Mouse (Mus musculus): ENCODE measurements around the gene Ina. TPM values are rescaled to one million over a fixed set of nuclear protein-coding genes. Genes with fewer than 3 reads are reported as not detected.
A peak's percentile ranks its signal among the peaks of the same experiment; 100 is the strongest.
"Not testable (repeated sequence)": the region's sequence is repeated elsewhere in the genome, so short reads cannot be mapped to it uniquely, and the experiment has no call there.

Ina gene
- polyA plus RNA-seq, 1 experiment from 2014 or later = 102 TPM

- peak overlapping the region; percentile 75 for H3K27ac ChIP-seq (ENCODE audit: low read depth, low read length)
- DNase-seq (ENCODE audit: low spot score) (no peak), ATAC-seq (replicated peaks; ENCODE audit: low FRiP score) (no peak)
- peak overlapping the region; percentile 38; the same call in 1 of the 2 replicates for H3K9ac ChIP-seq (ENCODE audit: low read length)
- H3K4me1 ChIP-seq (replicated peaks; ENCODE audit: control insufficient read depth, insufficient read depth, low read length) = peaks cover 12% of the 10 kb centered on the region
- H3K9me3 ChIP-seq (ENCODE audit: control insufficient read depth, low read length) = no peaks in the 10 kb centered on the region
- H3K27me3 ChIP-seq (ENCODE audit: control insufficient read depth, insufficient read depth, low read length) = no peaks in the 10 kb centered on the region
- no peak overlapping the region for H3K4me3 ChIP-seq (ENCODE audit: low read depth, low read length)
- H3K36me3 ChIP-seq (ENCODE audit: control insufficient read depth, insufficient read depth, low read length) = no peaks in the 10 kb centered on the region
- H3K4me2 ChIP-seq (ENCODE audit: low read depth, low read length, severe bottlenecking) = no peak overlapping the region
- 76% methylated on average over 9 of the region's 9 CpGs for WGBS
Observed at GRCm38 (mm10) chr19:46971712-46972111, 42.8 kb upstream of the Ina start.

GRCm38 (mm10) chr19:46972159-46972558 is 42.3 kb upstream of the Ina start:
- Histone ChIP-seq H3K9ac (ENCODE audit: low read length) (no peak overlapping the region), H3K4me1 (replicated peaks; ENCODE audit: control insufficient read depth, insufficient read depth, low read length) (peaks cover 12% of the 10 kb centered on the region), H3K4me3 (ENCODE audit: low read depth, low read length) (no peak overlapping the region), H3K36me3 (ENCODE audit: control insufficient read depth, insufficient read depth, low read length) (no peaks in the 10 kb centered on the region), H3K4me2 (ENCODE audit: low read depth, low read length, severe bottlenecking) (no peak overlapping the region), H3K9me3 (ENCODE audit: control insufficient read depth, low read length) (no peaks in the 10 kb centered on the region), H3K27ac (ENCODE audit: low read depth, low read length) (no peak overlapping the region), H3K27me3 (ENCODE audit: control insufficient read depth, insufficient read depth, low read length) (no peaks in the 10 kb centered on the region)
- 90% methylated on average over 3 of the region's 3 CpGs for WGBS
- ATAC-seq (replicated peaks; ENCODE audit: low FRiP score) (no peak), DNase-seq (ENCODE audit: low spot score) (peak; percentile 9)

GRCm38 (mm10) chr19:46975565-46975964 is 38.9 kb upstream of the Ina start:
- Histone ChIP-seq H3K9me3 (ENCODE audit: control insufficient read depth, low read length) (no peaks in the 10 kb centered on the region), H3K4me1 (replicated peaks; ENCODE audit: control insufficient read depth, insufficient read depth, low read length) (peaks cover 9% of the 10 kb centered on the region), H3K27me3 (ENCODE audit: control insufficient read depth, insufficient read depth, low read length) (no peaks in the 10 kb centered on the region), H3K4me3 (ENCODE audit: low read depth, low read length) (no peak overlapping the region), H3K9ac (ENCODE audit: low read length) (no peak overlapping the region), H3K4me2 (ENCODE audit: low read depth, low read length, severe bottlenecking) (no peak overlapping the region), H3K36me3 (ENCODE audit: control insufficient read depth, insufficient read depth, low read length) (no peaks in the 10 kb centered on the region), H3K27ac (ENCODE audit: low read depth, low read length) (no peak overlapping the region)
- 83% methylated on average over 4 of the region's 4 CpGs for WGBS
- ATAC-seq (replicated peaks; ENCODE audit: low FRiP score) = no peak
- DNase-seq (ENCODE audit: low spot score) = no peak

- H3K9me3 ChIP-seq (ENCODE audit: control insufficient read depth, low read length) = no peaks in the 10 kb centered on the region
- DNase-seq (ENCODE audit: low spot score) = no peak
- no peak overlapping the region for H3K4me2 ChIP-seq (ENCODE audit: low read depth, low read length, severe bottlenecking)
- H3K36me3 ChIP-seq (ENCODE audit: control insufficient read depth, insufficient read depth, low read length) = no peaks in the 10 kb centered on the region
- H3K9ac ChIP-seq (ENCODE audit: low read length) = no peak overlapping the region
- no peaks in the 10 kb centered on the region for H3K27me3 ChIP-seq (ENCODE audit: control insufficient read depth, insufficient read depth, low read length)
- H3K4me1 ChIP-seq (replicated peaks; ENCODE audit: control insufficient read depth, insufficient read depth, low read length) = peaks cover 9% of the 10 kb centered on the region
- H3K27ac ChIP-seq (ENCODE audit: low read depth, low read length) = no peak overlapping the region
- no peak overlapping the region for H3K4me3 ChIP-seq (ENCODE audit: low read depth, low read length)
- 89% methylated on average over 8 of the region's 8 CpGs for WGBS
- ATAC-seq (replicated peaks; ENCODE audit: low FRiP score) = no peak
Observed at GRCm38 (mm10) chr19:46975997-46976396, 38.5 kb upstream of the Ina start.

GRCm38 (mm10) chr19:46976743-46977142 is 37.8 kb upstream of the Ina start:
- H3K9ac ChIP-seq (ENCODE audit: low read length) = no peak overlapping the region
- ATAC-seq (replicated peaks; ENCODE audit: low FRiP score) (no peak), DNase-seq (ENCODE audit: low spot score) (no peak)
- H3K9me3 ChIP-seq (ENCODE audit: control insufficient read depth, low read length) = no peaks in the 10 kb centered on the region
- H3K36me3 ChIP-seq (ENCODE audit: control insufficient read depth, insufficient read depth, low read length) = no peaks in the 10 kb centered on the region
- no peak overlapping the region for H3K4me3 ChIP-seq (ENCODE audit: low read depth, low read length)
- peaks cover 2% of the 10 kb centered on the region; the same call in 1 of the 2 replicates for H3K4me1 ChIP-seq (replicated peaks; ENCODE audit: control insufficient read depth, insufficient read depth, low read length)
- no peak overlapping the region for H3K4me2 ChIP-seq (ENCODE audit: low read depth, low read length, severe bottlenecking)
- WGBS = 73% methylated on average over 2 of the region's 2 CpGs
- H3K27ac ChIP-seq (ENCODE audit: low read depth, low read length) = no peak overlapping the region
- H3K27me3 ChIP-seq (ENCODE audit: control insufficient read depth, insufficient read depth, low read length) = no peaks in the 10 kb centered on the region

GRCm38 (mm10) chr19:46977460-46977859 is 37.0 kb upstream of the Ina start:
- 35% methylated on average over 6 of the region's 6 CpGs for WGBS
- DNase-seq (ENCODE audit: low spot score) = no peak
- H3K9ac ChIP-seq (ENCODE audit: low read length) = no peak overlapping the region

GRCm38 (mm10) chr19:46978069-46978468 is 36.4 kb upstream of the Ina start:
- not testable (repeated sequence) for H3K9ac ChIP-seq (ENCODE audit: low read length); H3K27me3 ChIP-seq (ENCODE audit: control insufficient read depth, insufficient read depth, low read length); H3K4me1 ChIP-seq (replicated peaks; ENCODE audit: control insufficient read depth, insufficient read depth, low read length); DNase-seq (ENCODE audit: low spot score); H3K4me2 ChIP-seq (ENCODE audit: low read depth, low read length, severe bottlenecking); ATAC-seq (replicated peaks; ENCODE audit: low FRiP score); H3K9me3 ChIP-seq (ENCODE audit: control insufficient read depth, low read length); H3K27ac ChIP-seq (ENCODE audit: low read depth, low read length); H3K4me3 ChIP-seq (ENCODE audit: low read depth, low read length); H3K36me3 ChIP-seq (ENCODE audit: control insufficient read depth, insufficient read depth, low read length)
- WGBS = 97% methylated on average over 3 of the region's 3 CpGs

More at GRCm38 (mm10) chr19:46977460-46977859, 37.0 kb upstream of the Ina start:
- Histone ChIP-seq H3K27me3 (ENCODE audit: control insufficient read depth, insufficient read depth, low read length) (no peaks in the 10 kb centered on the region), H3K9me3 (ENCODE audit: control insufficient read depth, low read length) (no peaks in the 10 kb centered on the region), H3K4me1 (replicated peaks; ENCODE audit: control insufficient read depth, insufficient read depth, low read length) (no peaks in the 10 kb centered on the region), H3K27ac (ENCODE audit: low read depth, low read length) (no peak overlapping the region), H3K4me2 (ENCODE audit: low read depth, low read length, severe bottlenecking) (no peak overlapping the region), H3K4me3 (ENCODE audit: low read depth, low read length) (no peak overlapping the region), H3K36me3 (ENCODE audit: control insufficient read depth, insufficient read depth, low read length) (no peaks in the 10 kb centered on the region)
- no peak for ATAC-seq (replicated peaks; ENCODE audit: low FRiP score)

- Histone ChIP-seq H3K9ac (ENCODE audit: low read length) (no peak overlapping the region), H3K4me1 (replicated peaks; ENCODE audit: control insufficient read depth, insufficient read depth, low read length) (no peaks in the 10 kb centered on the region), H3K4me2 (ENCODE audit: low read depth, low read length, severe bottlenecking) (no peak overlapping the region), H3K4me3 (ENCODE audit: low read depth, low read length) (no peak overlapping the region), H3K36me3 (ENCODE audit: control insufficient read depth, insufficient read depth, low read length) (no peaks in the 10 kb centered on the region), H3K27ac (ENCODE audit: low read depth, low read length) (no peak overlapping the region), H3K9me3 (ENCODE audit: control insufficient read depth, low read length) (no peaks in the 10 kb centered on the region), H3K27me3 (ENCODE audit: control insufficient read depth, insufficient read depth, low read length) (no peaks in the 10 kb centered on the region)
- DNase-seq (ENCODE audit: low spot score) (no peak), ATAC-seq (replicated peaks; ENCODE audit: low FRiP score) (no peak)
- 86% methylated on average over 17 of the region's 17 CpGs for WGBS
Observed at GRCm38 (mm10) chr19:46978920-46979780, 35.3 kb upstream of the Ina start.

- H3K36me3 ChIP-seq (ENCODE audit: control insufficient read depth, insufficient read depth, low read length) = no peaks in the 10 kb centered on the region
- H3K27me3 ChIP-seq (ENCODE audit: control insufficient read depth, insufficient read depth, low read length) = no peaks in the 10 kb centered on the region
- no peak overlapping the region for H3K4me2 ChIP-seq (ENCODE audit: low read depth, low read length, severe bottlenecking)
- 77% methylated on average over 3 of the region's 3 CpGs for WGBS
- H3K27ac ChIP-seq (ENCODE audit: low read depth, low read length) = no peak overlapping the region
- no peak overlapping the region for H3K9ac ChIP-seq (ENCODE audit: low read length)
- H3K4me1 ChIP-seq (replicated peaks; ENCODE audit: control insufficient read depth, insufficient read depth, low read length) = no peaks in the 10 kb centered on the region
- no peak overlapping the region for H3K4me3 ChIP-seq (ENCODE audit: low read depth, low read length)
- no peak for ATAC-seq (replicated peaks; ENCODE audit: low FRiP score)
- DNase-seq (ENCODE audit: low spot score) = no peak
- no peaks in the 10 kb centered on the region for H3K9me3 ChIP-seq (ENCODE audit: control insufficient read depth, low read length)
Observed at GRCm38 (mm10) chr19:46979781-46980105, 34.8 kb upstream of the Ina start.
